Mouse (Mus musculus) brain, embryonic 14.5 days (tissue): ENCODE data around the gene Hspa12b. TPM values are rescaled to one million over a fixed set of nuclear protein-coding genes. Genes with fewer than 3 reads are reported as not detected.

Experiments used
- DNase-seq: peaks from one replicate; pipeline ENCODE4 v3.0.0-alpha.2; 2011; ENCODE audit warnings: low read depth
- CTCF ChIP-seq: fragments of 200-500 bp; IDR thresholded peaks from 2 replicates; pipeline ENCODE4 v1.5.1; 2012; ENCODE audit warnings: inconsistent platforms, mild to moderate bottlenecking, moderate library complexity, borderline replicate concordance; ENCODE audit not compliant: insufficient read depth, insufficient read length; ENCODE audit errors: extremely low read depth
- POLR2A ChIP-seq: fragments of 200-500 bp; IDR thresholded peaks from 2 replicates; pipeline ENCODE4 v1.6.1; 2012; ENCODE audit warnings: mild to moderate bottlenecking, inconsistent platforms, borderline replicate concordance; ENCODE audit not compliant: poor library complexity, insufficient read depth, insufficient read length, severe bottlenecking; ENCODE audit errors: extremely low read depth
- polyA plus RNA-seq: library from polyadenylated mRNA; depleted of rRNA; stranded (reverse); fragments of >200 nt; gene quantifications from 2 replicates; pipeline ENCODE4 v1.2.3, GENCODE M21; 2012

Hspa12b gene
- polyA plus RNA-seq, 1 experiment = 10.1 TPM

DNA sequence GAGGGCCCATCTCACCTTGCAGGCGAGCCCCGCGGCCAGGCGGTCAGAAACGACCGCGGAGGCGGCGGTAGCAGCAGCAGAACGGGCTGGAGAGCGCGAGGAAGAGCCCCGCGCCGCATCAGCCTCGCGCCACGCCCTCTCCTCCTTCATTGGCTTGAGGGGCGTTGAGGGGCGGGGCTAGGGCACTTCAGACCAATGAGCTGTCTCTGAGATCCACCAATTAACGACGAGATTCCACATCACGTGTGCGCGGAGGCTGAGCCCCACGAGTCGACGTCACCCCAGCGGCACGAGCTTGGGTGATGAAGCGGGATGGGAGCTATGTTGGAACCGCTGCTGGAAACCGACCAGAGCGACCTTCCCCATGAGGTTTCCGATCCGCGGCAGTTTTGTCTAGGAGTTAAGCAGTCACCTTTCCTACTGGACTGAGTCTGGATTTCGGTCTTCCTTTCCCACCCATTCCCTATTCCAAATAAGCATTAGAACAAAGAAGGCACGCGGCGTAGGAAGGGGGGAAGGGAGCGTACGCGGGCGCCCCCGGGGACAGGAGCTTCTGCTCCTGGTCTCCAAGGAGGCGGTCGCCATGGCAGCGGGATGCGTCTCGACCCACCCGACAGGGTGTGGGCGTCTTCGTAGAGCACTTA is 33.0 kb downstream of the Hspa12b start, which contains the start of gene 1700037H04Rik:
1700037H04Rik (minus strand) TSS at position 144 of the 644 bp plus-strand sequence.
- TF ChIP-seq CTCF (no peak), POLR2A (peak; percentile 81)
- peak; percentile 100 for DNase-seq

DNA sequence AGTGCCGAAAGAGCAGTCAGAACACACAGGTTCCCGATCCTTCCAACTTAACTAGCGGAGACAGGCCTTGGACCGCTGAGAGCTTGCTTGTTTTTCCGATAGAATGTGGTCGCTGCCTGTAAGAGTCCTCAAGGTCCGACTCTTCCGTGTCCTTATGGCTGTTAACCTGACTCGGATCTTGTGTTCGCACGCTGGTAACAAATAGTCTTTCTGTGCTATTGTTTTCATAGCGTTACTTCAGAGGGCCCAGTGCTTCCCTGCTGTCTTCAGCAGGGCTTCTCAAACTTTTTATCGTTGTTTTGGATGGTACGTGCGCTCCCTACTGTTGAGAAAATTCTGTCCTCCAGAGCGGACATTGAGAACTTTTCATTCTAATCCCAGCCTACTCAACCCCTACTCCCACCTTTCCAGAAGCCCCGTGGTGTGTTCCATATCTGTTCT is 33.6 kb downstream of the Hspa12b start:
- no peak for DNase-seq
- TF ChIP-seq CTCF (no peak), POLR2A (no peak)

DNA sequence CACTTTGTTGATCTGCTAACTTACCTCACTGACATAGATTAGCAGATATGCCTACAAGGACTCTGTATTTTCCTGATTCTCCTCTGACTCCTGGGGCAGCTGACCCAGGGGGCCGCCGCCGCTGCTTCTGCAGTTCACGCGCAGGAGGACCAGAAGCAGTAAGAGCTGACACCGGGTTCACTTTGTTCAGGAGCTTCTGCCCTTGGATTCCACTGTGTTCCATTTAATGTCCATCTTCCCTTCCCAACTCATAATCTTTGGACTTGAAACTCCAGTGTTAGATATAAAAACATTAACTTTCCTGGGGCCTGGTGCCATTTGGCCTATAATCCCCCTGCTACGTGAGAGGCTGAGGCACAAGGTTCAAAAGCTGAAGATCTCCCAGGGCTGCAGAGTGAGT is 36.8 kb downstream of the Hspa12b start:
- no peak for TF ChIP-seq CTCF
- TF ChIP-seq POLR2A = no peak
- no peak for DNase-seq

DNA sequence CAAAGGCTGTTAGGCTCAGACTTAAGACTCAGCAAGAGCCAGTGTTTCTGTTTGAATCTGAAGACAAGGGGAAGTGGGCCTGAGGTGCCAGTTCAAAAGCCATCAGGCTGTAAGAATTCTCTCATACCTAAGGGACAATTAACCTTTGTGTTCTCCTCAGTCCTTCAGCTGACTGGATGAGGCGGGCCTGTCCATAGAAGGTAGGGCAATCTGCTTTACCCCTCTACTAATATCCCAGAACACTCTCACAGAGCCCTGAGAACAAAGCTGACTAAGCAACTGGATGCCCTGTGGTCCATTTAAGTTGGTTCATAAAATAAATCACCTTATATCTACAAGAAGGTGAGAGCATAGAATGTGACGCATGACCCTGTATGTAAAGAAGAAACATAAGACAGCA is 39.1 kb downstream of the Hspa12b start:
- no peak for TF ChIP-seq CTCF
- no peak for TF ChIP-seq POLR2A
- no peak for DNase-seq

DNA sequence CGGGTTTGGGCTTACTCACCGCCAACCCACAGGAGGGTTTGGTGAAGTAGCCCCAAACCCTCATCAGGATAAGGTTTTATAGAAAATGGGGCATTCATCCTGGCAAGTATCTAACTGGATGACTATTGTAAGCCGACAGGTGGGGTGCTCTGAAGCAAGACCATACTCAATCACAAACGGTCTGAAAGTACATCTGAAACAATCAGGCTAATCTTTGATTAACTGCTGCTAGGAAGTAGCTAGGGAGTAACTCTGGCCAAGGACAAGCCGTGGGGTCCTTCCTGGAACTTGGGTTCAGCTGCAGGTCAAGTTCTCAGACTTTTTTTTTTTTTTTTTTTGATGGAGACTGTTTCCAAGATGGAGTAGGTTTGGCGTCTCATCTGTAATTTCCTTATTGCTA is 40.9 kb downstream of the Hspa12b start:
- TF ChIP-seq POLR2A (no peak), CTCF (no peak)
- DNase-seq = no peak

DNA sequence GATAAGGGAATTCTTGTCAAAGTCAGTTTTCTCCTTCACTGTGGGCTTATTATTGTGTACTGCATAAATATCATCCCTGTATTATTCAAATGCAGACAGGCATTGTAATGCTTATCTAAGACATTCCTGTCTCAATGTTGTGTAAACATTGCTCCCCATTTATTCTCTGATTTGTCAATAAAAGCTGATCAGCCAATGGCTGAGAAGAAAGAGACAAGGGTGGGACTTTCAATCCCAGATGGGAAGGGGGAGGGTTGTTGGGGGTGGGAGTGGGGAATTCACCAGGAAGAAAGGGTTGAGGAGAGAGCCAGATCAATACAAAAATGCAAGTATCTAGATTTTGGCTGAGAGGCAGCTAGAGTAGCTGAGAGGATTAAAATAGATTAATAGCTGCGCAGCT is 41.8 kb downstream of the Hspa12b start:
- DNase-seq = peak; percentile 30
- no peak for TF ChIP-seq POLR2A
- no peak for TF ChIP-seq CTCF

DNA sequence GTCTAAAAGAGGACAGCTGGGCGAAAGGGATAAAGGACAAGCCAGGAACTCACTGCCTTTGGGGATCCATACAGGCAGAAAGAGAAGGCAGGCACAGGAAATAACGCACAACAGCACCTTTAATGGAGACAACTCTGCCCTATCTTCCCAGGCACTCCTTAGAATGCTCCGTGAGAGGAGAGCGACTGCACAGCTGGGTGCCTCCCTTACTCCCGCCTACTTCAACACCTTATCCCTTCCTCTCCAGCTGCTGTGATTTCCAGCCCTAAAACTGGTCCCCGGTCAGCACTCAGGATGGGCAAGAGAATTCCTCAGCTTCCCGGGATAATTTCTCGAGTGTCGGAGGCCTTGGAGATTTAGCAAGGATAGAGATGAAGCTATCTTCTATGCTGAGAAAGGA is 43.9 kb downstream of the Hspa12b start:
- TF ChIP-seq CTCF (no peak), POLR2A (no peak)
- DNase-seq = no peak

DNA sequence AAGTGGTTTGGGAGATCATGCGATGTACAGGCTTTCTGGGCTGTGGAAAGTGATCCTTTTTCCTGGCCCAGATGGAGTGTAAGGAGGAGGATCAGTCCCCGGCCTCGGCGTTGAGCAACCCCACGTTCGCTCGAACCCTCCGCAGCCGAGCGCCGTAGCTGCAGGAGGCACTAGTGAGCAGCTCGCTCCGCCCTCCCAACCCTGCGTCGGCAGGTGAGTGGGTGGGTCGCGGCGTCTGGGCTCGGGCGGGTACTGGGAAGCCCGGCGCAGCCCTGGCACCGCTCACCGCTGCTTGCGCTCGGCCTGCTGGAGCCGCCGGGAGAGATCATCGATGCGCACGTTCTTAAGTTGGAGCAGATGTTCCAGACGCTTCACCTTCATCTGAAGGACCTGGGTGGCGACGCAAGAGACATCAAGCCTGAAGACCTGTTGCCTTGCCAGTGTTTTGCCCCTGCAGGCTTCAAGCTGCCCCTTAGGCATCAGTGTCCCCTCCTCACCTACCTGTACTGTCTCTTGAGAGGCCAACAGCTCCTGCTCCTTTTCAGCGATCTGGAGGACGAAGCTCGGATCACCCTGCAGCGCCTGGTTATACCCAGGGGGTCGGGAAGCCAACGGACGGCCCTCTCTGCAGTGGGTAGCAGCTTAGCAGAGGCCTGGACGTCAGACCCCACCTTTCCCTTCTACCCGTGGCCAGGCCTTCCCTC is 44.5 kb downstream of the Hspa12b start:
- no peak for DNase-seq
- TF ChIP-seq CTCF (0 out of 2 replicates have a peak, but pooled peaks have one; percentile 2), POLR2A (no peak)

DNA sequence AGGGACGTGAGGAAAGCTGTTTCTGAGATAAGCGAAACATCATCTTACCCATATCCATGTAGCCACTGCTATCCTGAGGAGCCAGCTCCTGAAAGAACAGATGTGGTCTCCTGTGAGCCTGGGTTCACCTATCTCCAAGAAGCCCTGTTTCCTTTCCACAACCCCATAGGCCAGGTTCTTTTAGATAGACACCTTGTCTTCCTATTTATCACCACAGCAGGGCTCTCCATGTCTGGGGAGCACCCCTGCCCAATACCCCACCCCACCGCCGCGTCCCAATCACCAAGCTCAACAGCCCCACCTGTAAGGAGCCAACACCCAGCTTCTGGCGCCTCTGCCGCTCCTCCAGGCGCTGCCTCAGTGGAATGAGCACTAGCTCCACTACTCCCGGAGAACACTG is 45.2 kb downstream of the Hspa12b start:
- DNase-seq = no peak
- TF ChIP-seq CTCF (no peak), POLR2A (no peak)

DNA sequence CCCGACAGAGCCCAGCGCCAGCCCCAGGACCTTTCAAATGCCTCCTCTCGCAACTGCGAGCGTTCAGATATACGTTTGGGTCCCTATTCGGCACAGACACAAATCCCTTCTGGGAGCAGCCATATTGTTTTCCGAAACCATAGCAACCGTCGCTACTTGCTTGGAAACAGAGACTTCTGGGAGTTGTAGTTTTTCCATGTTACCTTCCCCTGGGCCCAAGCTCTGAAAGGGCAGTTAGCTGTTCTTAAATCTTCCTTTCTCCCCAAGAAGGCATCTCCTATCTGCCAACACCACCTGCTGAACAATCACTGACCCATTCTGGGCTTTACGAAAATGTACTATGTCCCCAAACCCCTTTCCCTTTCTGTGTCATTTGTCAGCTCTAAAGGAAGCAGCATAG is 47.6 kb downstream of the Hspa12b start:
- DNase-seq = peak; percentile 95
- TF ChIP-seq POLR2A = no peak
- TF ChIP-seq CTCF = no peak

DNA sequence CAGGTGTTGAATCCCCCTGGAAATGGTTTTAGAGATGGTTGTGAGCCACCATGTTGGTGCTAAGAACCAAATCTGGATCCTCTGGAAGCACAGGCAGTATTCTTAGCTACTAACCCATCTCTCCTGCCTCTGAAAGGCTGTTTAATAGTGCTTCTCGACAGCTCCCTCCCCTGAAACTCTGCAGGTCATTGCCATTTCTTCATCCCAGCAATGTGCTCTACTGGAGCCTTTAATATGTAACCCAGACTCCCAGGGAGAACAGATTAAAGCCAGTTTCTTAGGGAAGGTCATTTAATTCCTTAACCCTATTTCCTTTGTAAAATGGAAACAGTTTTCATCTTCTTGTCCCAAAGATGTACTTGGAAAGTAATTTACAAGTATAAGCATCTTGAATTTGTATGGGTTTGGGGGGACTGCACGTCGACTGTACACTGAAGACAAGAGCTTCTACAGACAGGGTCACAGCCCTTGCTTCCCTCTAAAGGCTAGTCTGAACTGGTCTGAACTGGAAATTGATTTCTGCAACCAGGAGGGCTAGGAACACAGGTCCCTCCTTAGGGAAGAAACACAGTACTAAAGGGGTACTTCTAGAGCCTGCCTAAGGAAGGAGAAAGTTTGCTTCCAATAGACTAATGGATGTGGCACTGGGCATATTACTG is 48.3 kb downstream of the Hspa12b start:
- no peak for DNase-seq
- TF ChIP-seq POLR2A (no peak), CTCF (no peak)
